Comparison of ENCODE assay signal across 18 mouse cellular contexts in the genomic region with DNA sequence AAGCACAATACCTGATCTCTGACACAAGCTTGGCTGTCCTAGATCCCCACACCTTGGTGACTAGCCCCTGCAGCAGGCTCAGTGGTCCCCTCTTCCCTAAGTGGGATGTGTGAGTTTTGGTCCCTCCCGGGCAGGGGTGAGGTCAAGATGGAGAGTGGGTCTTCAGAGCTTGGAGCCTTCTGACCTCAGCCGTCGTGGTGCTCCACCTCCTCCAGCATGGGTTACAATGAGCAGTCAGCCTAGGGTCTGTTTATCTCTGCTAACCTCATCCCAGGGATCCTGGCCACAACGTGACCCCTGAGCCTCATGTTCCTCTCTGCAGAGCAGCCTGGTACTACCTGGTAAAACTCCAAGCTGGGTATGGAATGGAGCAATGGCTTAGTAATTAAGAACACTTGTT.
"Had no signal": no experiment of that assay in that cellular context is flagged by ENCODE, and none has a peak within 500 bp of the region (broad histone marks: within the 10 kb centered on the region; RNA-seq: fewer than 3 reads in every experiment).

No protein-coding gene starts in this region.

- DNase-seq: lung, adult 18-20 months; lung, embryonic 14.5 days; lung, postnatal 10 days; lung, postnatal 4 days; retina, postnatal 1 day; right cerebral cortex, adult 18-20 months; right cerebral cortex, postnatal 25 days; right cerebral cortex, postnatal 4 days; spleen, adult 18-20 months; thymus, adult 18-20 months; thymus, postnatal 14 days; thymus, postnatal 36 days had no signal

- H3K4me2 ChIP-seq: lung, embryonic 14.5 days; midbrain, embryonic 13.5 days; neural tube, embryonic 13.5 days; neural tube, embryonic 15.5 days had no signal

- H3K4me3 ChIP-seq: midbrain, embryonic 10.5 days; midbrain, embryonic 13.5 days; myocyte; neural tube, embryonic 13.5 days; neural tube, embryonic 15.5 days had no signal

- H3K27ac ChIP-seq: midbrain, embryonic 10.5 days; midbrain, embryonic 13.5 days; neural tube, embryonic 13.5 days; neural tube, embryonic 15.5 days had no signal

- ATAC-seq: midbrain, embryonic 13.5 days; midbrain, embryonic 16.5 days had no signal

- H3K27me3 ChIP-seq: midbrain, embryonic 13.5 days; neural tube, embryonic 13.5 days; neural tube, embryonic 15.5 days had no signal

- H3K9me3 ChIP-seq: midbrain, embryonic 10.5 days; midbrain, embryonic 13.5 days; neural tube, embryonic 13.5 days; neural tube, embryonic 15.5 days had no signal

- H3K4me1 ChIP-seq: neural tube, embryonic 15.5 days had no signal

- H3K36me3 ChIP-seq: midbrain, embryonic 10.5 days; midbrain, embryonic 13.5 days; neural tube, embryonic 13.5 days; neural tube, embryonic 15.5 days had no signal

- H3K9ac ChIP-seq: lung, embryonic 14.5 days; midbrain, embryonic 13.5 days; neural tube, embryonic 13.5 days; neural tube, embryonic 15.5 days had no signal
